Mouse (Mus musculus) stomach, postnatal 0 days (tissue): ENCODE measurements at regions not wholly inside any gene's neighbourhood (a gene's known extent, or its start where the extent isn't known, plus 50 kb on each side); places are given as distances from the start of the nearest gene placed in this dataset.
"Not testable (repeated sequence)": the region's sequence is repeated elsewhere in the genome, so short reads cannot be mapped to it uniquely, and the experiment has no call there.

ENCODE experiments used
- ATAC-seq: fragments of 200-750 bp; cut with Nextera tagmentation; 2 replicates; pipeline ENCODE4 v1.8.0; 2017; ENCODE audit not compliant: low FRiP score, low TSS enrichment
- DNase-seq: peaks from one replicate; pipeline ENCODE4 v3.0.0-alpha.2; 2016; ENCODE audit warnings: low spot score
- H3K27ac ChIP-seq: fragments of 300-500 bp; sonication (generic); replicated peaks from 2 replicates; pipeline ENCODE4 v1.5.1; 2014; ENCODE audit warnings: mild to moderate bottlenecking, control low read depth
- H3K27me3 ChIP-seq: fragments of 300-500 bp; sonication (generic); 2 replicates; pipeline ENCODE4 v1.6.1; 2014; ENCODE audit warnings: low read length; ENCODE audit not compliant: control insufficient read depth, insufficient read depth
- H3K36me3 ChIP-seq: fragments of 300-500 bp; sonication (generic); 2 replicates; pipeline ENCODE4 v1.6.1; 2014; ENCODE audit warnings: low read length, mixed read lengths; ENCODE audit not compliant: control insufficient read depth, insufficient read depth
- H3K4me1 ChIP-seq: fragments of 300-500 bp; sonication (generic); replicated peaks from 2 replicates; pipeline ENCODE4 v1.6.1; 2014; ENCODE audit warnings: antibody characterized with exemption; ENCODE audit not compliant: control insufficient read depth, insufficient read depth
- H3K4me2 ChIP-seq: fragments of 300-500 bp; sonication (generic); replicated peaks from 2 replicates; pipeline ENCODE4 v1.6.1; 2014; ENCODE audit warnings: low read depth, mild to moderate bottlenecking, control low read depth, moderate library complexity
- H3K4me3 ChIP-seq: fragments of 300-500 bp; sonication (generic); 2 replicates; pipeline ENCODE4 v1.5.1; 2014; ENCODE audit warnings: low read depth, low read length, control low read depth
- H3K9ac ChIP-seq: fragments of 300-500 bp; sonication (generic); 2 replicates; pipeline ENCODE4 v1.6.1; 2014; ENCODE audit warnings: mild to moderate bottlenecking, low read length, control low read depth, mixed read lengths
- H3K9me3 ChIP-seq: fragments of 300-500 bp; sonication (generic); 2 replicates; pipeline ENCODE4 v1.6.1; 2016; ENCODE audit warnings: low read length; ENCODE audit not compliant: control insufficient read depth
- CTCF ChIP-seq: IDR thresholded peaks from 2 replicates; pipeline ENCODE4 v1.5.1; 2016; ENCODE audit warnings: antibody characterized with exemption, low read depth, mild to moderate bottlenecking, moderate library complexity
- EP300 ChIP-seq: optimal IDR thresholded peaks from 2 replicates; pipeline ENCODE3; 2016; ENCODE audit warnings: antibody characterized with exemption
- WGBS: fragments of 180-500 bp; shearing (Covaris S2); extraction: QIAGEN DNeasy Blood & Tissue Kit; methylation state at CpG from one replicate; pipeline ENCODE4 v1.1.7; 2014; 5-methylcytosine and 5-hydroxymethylcytosine counted together

- Histone ChIP-seq H3K27me3 (peaks cover 4% of the 10 kb centered on the region; the same call in 1 of the 2 replicates), H3K36me3 (no peaks in the 10 kb centered on the region), H3K27ac (no peak overlapping the region), H3K9ac (no peak overlapping the region), H3K4me3 (no peak overlapping the region), H3K9me3 (no peaks in the 10 kb centered on the region), H3K4me1 (no peaks in the 10 kb centered on the region), H3K4me2 (no peak overlapping the region)
- ATAC-seq: no peak
- TF ChIP-seq CTCF (no peak), EP300 (no peak)
- 50% methylated on average over 4 of the region's 4 CpGs for WGBS
- no peak for DNase-seq
Observed at GRCm38 (mm10) chr13:83750437-83750836, 246.6 kb downstream of the Mef2c start.

- H3K4me3 ChIP-seq: no peak overlapping the region
- H3K4me2 ChIP-seq: no peak overlapping the region
- 80% methylated on average over 14 of the region's 14 CpGs for WGBS
- no peak overlapping the region for H3K9ac ChIP-seq
- no peak overlapping the region for H3K27ac ChIP-seq
- H3K36me3 ChIP-seq: no peaks in the 10 kb centered on the region
- H3K27me3 ChIP-seq: no peaks in the 10 kb centered on the region
- ATAC-seq: no peak
- no peaks in the 10 kb centered on the region for H3K4me1 ChIP-seq
- TF ChIP-seq CTCF (no peak), EP300 (no peak)
- no peak for DNase-seq
- H3K9me3 ChIP-seq: no peaks in the 10 kb centered on the region
Observed at GRCm38 (mm10) chr13:83760387-83761170, 256.7 kb downstream of the Mef2c start.

GRCm38 (mm10) chr13:83762484-83762883, 258.6 kb downstream of the Mef2c start:
- Histone ChIP-seq H3K36me3 (no peaks in the 10 kb centered on the region), H3K4me2 (no peak overlapping the region), H3K27ac (no peak overlapping the region), H3K4me3 (no peak overlapping the region), H3K27me3 (no peaks in the 10 kb centered on the region), H3K9me3 (no peaks in the 10 kb centered on the region), H3K9ac (no peak overlapping the region), H3K4me1 (no peaks in the 10 kb centered on the region)
- TF ChIP-seq CTCF: no peak
- no peak for TF ChIP-seq EP300
- WGBS: 89% methylated on average over 1 of the region's 1 CpGs
- ATAC-seq (no peak), DNase-seq (no peak)

GRCm38 (mm10) chr13:83763288-83763687, 259.5 kb downstream of the Mef2c start:
- not testable (repeated sequence) for H3K27me3 ChIP-seq, H3K4me3 ChIP-seq, H3K4me2 ChIP-seq, H3K4me1 ChIP-seq, H3K27ac ChIP-seq, H3K9ac ChIP-seq, H3K36me3 ChIP-seq, ATAC-seq, DNase-seq, H3K9me3 ChIP-seq
- WGBS: 66% methylated on average over 5 of the region's 5 CpGs

GRCm38 (mm10) chr13:83785643-83786042, 281.8 kb downstream of the Mef2c start:
- H3K27ac ChIP-seq: no peak overlapping the region
- H3K4me1 ChIP-seq: no peaks in the 10 kb centered on the region
- no peak overlapping the region for H3K4me2 ChIP-seq
- TF ChIP-seq EP300: no peak
- TF ChIP-seq CTCF: no peak
- H3K36me3 ChIP-seq: no peaks in the 10 kb centered on the region
- no peaks in the 10 kb centered on the region for H3K9me3 ChIP-seq
- H3K4me3 ChIP-seq: no peak overlapping the region
- no peaks in the 10 kb centered on the region for H3K27me3 ChIP-seq
- no peak for ATAC-seq
- no peak overlapping the region for H3K9ac ChIP-seq
- no peak for DNase-seq

GRCm38 (mm10) chr13:83809535-83809934, 305.7 kb downstream of the Mef2c start:
- no peak for ATAC-seq
- 62% methylated on average over 1 of the region's 1 CpGs for WGBS
- no peak for DNase-seq

More at GRCm38 (mm10) chr13:83809535-83809934, 305.7 kb downstream of the Mef2c start:
- Histone ChIP-seq H3K9me3 (no peaks in the 10 kb centered on the region), H3K4me2 (no peak overlapping the region), H3K4me3 (no peak overlapping the region), H3K27ac (no peak overlapping the region), H3K9ac (no peak overlapping the region), H3K36me3 (no peaks in the 10 kb centered on the region), H3K4me1 (no peaks in the 10 kb centered on the region), H3K27me3 (no peaks in the 10 kb centered on the region)
- TF ChIP-seq CTCF (no peak), EP300 (no peak)
